Mouse (Mus musculus) inflammation-experienced regulatory T-cells, adult 16 weeks (primary cell): ENCODE results near the gene Olfr385. TPM values are rescaled to one million over a fixed set of nuclear protein-coding genes. Genes with fewer than 3 reads are reported as not detected.

ENCODE experiments used
- polyA plus RNA-seq: library from polyadenylated mRNA; unstranded; fragments of 100-300 nt; shearing (Covaris generic); gene quantifications from one replicate; pipeline ENCODE4 v1.2.1, GENCODE M21; 2017

Gene Olfr385
- polyA plus RNA-seq = not detected

GRCm38 (mm10) chr11:73592908-73593307, at the start of gene Olfr385:
TSS of gene Olfr385 (minus strand) at chr11:73593008.

GRCm38 (mm10) chr11:73598294-73598693, 5.5 kb upstream of the Olfr385 start, which contains the start of gene Olfr384:
TSS of gene Olfr384 (plus strand) at chr11:73598594.

Other genes starting within 250 kb of the Olfr385 start
- not detected for gene Olfr20, start 242.2 kb downstream of the Olfr385 start, polyA plus RNA-seq
- gene Olfr376, start 221.8 kb downstream of the Olfr385 start, polyA plus RNA-seq = not detected
- gene Olfr1, start 193.4 kb downstream of the Olfr385 start, polyA plus RNA-seq = not detected
- gene Olfr378, start 164.5 kb downstream of the Olfr385 start, polyA plus RNA-seq = not detected
- not detected for gene Olfr380, start 135.5 kb downstream of the Olfr385 start, polyA plus RNA-seq
- gene Olfr381, start 101.4 kb downstream of the Olfr385 start, polyA plus RNA-seq = not detected
- not detected for gene Olfr382, start 75.8 kb downstream of the Olfr385 start, polyA plus RNA-seq
- not detected for gene Olfr384, start 5.6 kb upstream of the Olfr385 start, polyA plus RNA-seq
- not detected for gene Zfp735, start 95.8 kb upstream of the Olfr385 start, polyA plus RNA-seq
- not detected for gene Olfr389, start 187.7 kb upstream of the Olfr385 start, polyA plus RNA-seq
- gene Olfr390, start 190.0 kb upstream of the Olfr385 start, polyA plus RNA-seq = not detected
- gene Olfr391-ps, start 210.0 kb upstream of the Olfr385 start, polyA plus RNA-seq = not detected
- gene Olfr392, start 224.0 kb upstream of the Olfr385 start, polyA plus RNA-seq = not detected